Mouse (Mus musculus) right cerebral cortex, postnatal 36 days (tissue): ENCODE results near the gene Acads.
A peak's percentile ranks its signal among the peaks of the same experiment; 100 is the strongest.

Source experiments
- DNase-seq, 2 experiments: peaks; one replicate each; pipeline ENCODE4 v3.0.0; 2022; ENCODE audit warnings: low spot score in 2 of 2, mixed read lengths in 1 of 2

The Acads gene

GRCm38 (mm10) chr5:115072143-115072542, 47.0 kb downstream of the Acads start:
- peak; percentile 45 to 59 for DNase-seq

- DNase-seq: no peak
Observed at GRCm38 (mm10) chr5:115071096-115071901, 47.8 kb downstream of the Acads start.

- no peak for DNase-seq
Observed at GRCm38 (mm10) chr5:115070457-115070856, 48.7 kb downstream of the Acads start.

- no peak for DNase-seq
Observed at GRCm38 (mm10) chr5:115069611-115070010, 49.5 kb downstream of the Acads start.

GRCm38 (mm10) chr5:115068671-115069421, 50.3 kb downstream of the Acads start:
- DNase-seq: no peak

GRCm38 (mm10) chr5:115066245-115066644, 52.9 kb downstream of the Acads start:
- no peak for DNase-seq

- DNase-seq: no peak
Observed at GRCm38 (mm10) chr5:115063391-115063790, 55.8 kb downstream of the Acads start.

- DNase-seq: no peak
Observed at GRCm38 (mm10) chr5:115062566-115062965, 56.6 kb downstream of the Acads start.

GRCm38 (mm10) chr5:115060977-115061376, 58.2 kb downstream of the Acads start:
- DNase-seq: no peak
